Mouse (Mus musculus): ENCODE results near the gene Itpr2. TPM values are rescaled to one million over a fixed set of nuclear protein-coding genes. Genes with fewer than 3 reads are reported as not detected.

Gene Itpr2
- polyA plus RNA-seq, 1 experiment, result 2.6 TPM

DNA sequence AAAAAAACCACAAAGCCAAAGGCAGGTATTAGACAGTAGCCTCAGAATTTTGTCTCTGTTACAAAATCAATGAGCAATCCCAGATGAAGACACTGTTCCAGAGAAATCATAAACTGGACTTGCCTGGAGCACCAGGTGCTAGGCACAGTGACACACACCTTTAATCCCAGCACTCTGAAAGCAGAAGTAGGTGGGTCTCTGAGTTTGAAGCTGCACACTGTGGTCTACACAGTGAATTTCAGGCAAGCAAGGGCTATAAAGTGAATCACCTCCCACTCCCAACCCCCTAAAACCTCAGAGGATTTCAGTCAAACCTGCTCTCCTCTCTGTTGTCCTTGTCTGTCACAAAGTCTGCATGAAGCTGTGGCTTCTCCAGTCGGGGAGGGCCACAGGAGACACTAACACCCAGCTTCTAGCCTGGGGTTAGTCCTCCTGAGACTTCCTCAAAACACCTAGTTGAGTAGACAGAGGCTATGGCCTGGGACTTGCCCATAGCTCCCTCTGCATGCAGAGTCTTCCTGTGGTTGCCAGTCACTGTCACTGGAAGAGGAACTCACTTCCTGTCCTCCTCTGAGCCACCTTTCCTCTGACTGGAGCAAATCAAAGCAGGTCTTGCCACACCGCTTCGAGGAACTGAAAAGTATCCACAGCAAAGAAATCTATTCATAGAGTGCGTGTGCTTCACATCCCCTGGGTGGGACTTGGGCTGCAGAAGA, 394.7 kb downstream of the Itpr2 start:
- no peak overlapping the region for H3K4me3 ChIP-seq (ENCODE audit: insufficient read depth, poor library complexity, severe bottlenecking)
- no peaks in the 10 kb centered on the region for H3K79me2 ChIP-seq (ENCODE audit: control insufficient read depth, insufficient read depth)
- no peaks in the 10 kb centered on the region for H3K27me3 ChIP-seq (ENCODE audit: control insufficient read depth, insufficient read depth, insufficient read length)
- no peaks in the 10 kb centered on the region for H3K36me3 ChIP-seq (ENCODE audit: control insufficient read depth, insufficient read depth)
- TF ChIP-seq CTCF (IDR thresholded peaks at IDR 0.05; ENCODE audit: control insufficient read depth, insufficient read depth, insufficient read length) (no peak), USF1 (IDR thresholded peaks at IDR 0.05; ENCODE audit: low read depth) (no peak), MYOD1 (IDR thresholded peaks at IDR 0.05; ENCODE audit: control insufficient read depth, insufficient read length, low read depth) (no peak), CEBPB (IDR thresholded peaks at IDR 0.05; ENCODE audit: low read depth) (no peak), MAX (IDR thresholded peaks at IDR 0.05) (no peak)
- no peaks in the 10 kb centered on the region for H3K79me3 ChIP-seq (ENCODE audit: low read depth)
- H3ac ChIP-seq (ENCODE audit: control insufficient read depth, insufficient read length, low read depth), result no peak overlapping the region

DNA sequence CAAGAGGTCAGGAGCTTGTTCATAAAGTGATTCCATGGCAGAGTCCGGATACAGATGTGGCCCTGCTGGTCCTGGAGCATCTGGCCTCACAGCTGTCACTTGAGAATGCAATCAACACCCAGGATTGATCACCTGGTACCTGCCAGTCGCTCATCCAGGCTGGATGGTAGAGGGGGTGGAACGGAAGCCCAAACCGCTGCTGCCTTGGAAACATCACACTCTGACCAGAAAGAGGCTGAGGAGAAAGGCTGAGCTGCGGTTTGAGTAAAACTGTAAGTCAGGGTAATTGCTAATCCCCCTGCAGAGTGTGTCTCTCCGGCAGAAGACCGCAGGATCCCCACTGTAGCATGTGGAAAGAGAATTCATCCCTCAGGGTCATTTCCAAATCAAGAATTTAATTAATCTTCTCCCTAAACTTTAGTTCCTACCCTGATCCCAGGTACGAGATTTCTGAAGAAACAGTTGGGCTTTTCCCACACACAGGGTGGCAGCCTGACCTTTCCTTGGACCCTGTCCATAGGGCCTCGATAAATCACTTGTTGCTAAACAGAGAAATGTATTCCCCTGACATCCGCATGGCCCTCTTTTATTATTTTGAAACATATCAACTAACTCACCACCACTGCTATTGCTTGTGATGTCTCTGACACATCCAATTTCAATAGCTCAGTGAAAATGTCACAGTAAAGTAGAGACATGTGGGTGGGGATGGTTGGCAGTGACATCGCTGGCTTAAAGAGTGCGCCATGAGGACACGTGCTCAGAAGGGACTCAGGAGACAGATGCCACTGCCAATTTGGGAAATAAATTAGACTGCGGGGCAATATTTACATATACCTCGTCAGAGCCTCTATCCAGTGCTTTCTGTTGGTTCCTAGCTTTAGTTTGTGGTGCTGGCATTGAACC, 418.7 kb downstream of the Itpr2 start:
- no peak overlapping the region for H3K4me3 ChIP-seq (ENCODE audit: insufficient read depth, poor library complexity, severe bottlenecking)
- no peaks in the 10 kb centered on the region for H3K36me3 ChIP-seq (ENCODE audit: control insufficient read depth, insufficient read depth)
- no peaks in the 10 kb centered on the region for H3K27me3 ChIP-seq (ENCODE audit: control insufficient read depth, insufficient read depth, insufficient read length)
- H3K79me3 ChIP-seq (ENCODE audit: low read depth), result no peaks in the 10 kb centered on the region
- no peaks in the 10 kb centered on the region for H3K79me2 ChIP-seq (ENCODE audit: control insufficient read depth, insufficient read depth)
- no peak for TF ChIP-seq MAX (IDR thresholded peaks at IDR 0.05)
- TF ChIP-seq CEBPB (IDR thresholded peaks at IDR 0.05; ENCODE audit: low read depth), result no peak
- no peak for TF ChIP-seq CTCF (IDR thresholded peaks at IDR 0.05; ENCODE audit: control insufficient read depth, insufficient read depth, insufficient read length)
- TF ChIP-seq USF1 (IDR thresholded peaks at IDR 0.05; ENCODE audit: low read depth), result no peak
- no peak for TF ChIP-seq FOSL1 (IDR thresholded peaks at IDR 0.05; ENCODE audit: insufficient read depth, low read length, poor library complexity, severe bottlenecking)
- TF ChIP-seq MYOG (IDR thresholded peaks at IDR 0.05; ENCODE audit: control insufficient read depth, extremely low read depth, insufficient read length), result no peak
- TF ChIP-seq MYOD1 (IDR thresholded peaks at IDR 0.05; ENCODE audit: control insufficient read depth, insufficient read length, low read depth), result no peak
- H3ac ChIP-seq (ENCODE audit: control insufficient read depth, insufficient read length, low read depth), result no peak overlapping the region

- no peaks in the 10 kb centered on the region for H3K36me3 ChIP-seq (ENCODE audit: control insufficient read depth, insufficient read depth)
- no peaks in the 10 kb centered on the region for H3K79me3 ChIP-seq (ENCODE audit: low read depth)
- H3K79me2 ChIP-seq (ENCODE audit: control insufficient read depth, insufficient read depth), result no peaks in the 10 kb centered on the region
- H3K4me3 ChIP-seq (ENCODE audit: insufficient read depth, poor library complexity, severe bottlenecking), result no peak overlapping the region
- no peak overlapping the region for H3ac ChIP-seq (ENCODE audit: control insufficient read depth, insufficient read length, low read depth)
- H3K27me3 ChIP-seq (ENCODE audit: control insufficient read depth, insufficient read depth, insufficient read length), result no peaks in the 10 kb centered on the region
- TF ChIP-seq MYOG (IDR thresholded peaks at IDR 0.05; ENCODE audit: control insufficient read depth, extremely low read depth, insufficient read length) (no peak), FOSL1 (IDR thresholded peaks at IDR 0.05; ENCODE audit: insufficient read depth, low read length, poor library complexity, severe bottlenecking) (no peak), MAX (IDR thresholded peaks at IDR 0.05) (no peak), CTCF (IDR thresholded peaks at IDR 0.05; ENCODE audit: control insufficient read depth, insufficient read depth, insufficient read length) (no peak), CEBPB (IDR thresholded peaks at IDR 0.05; ENCODE audit: low read depth) (no peak), USF1 (IDR thresholded peaks at IDR 0.05; ENCODE audit: low read depth) (no peak), MYOD1 (IDR thresholded peaks at IDR 0.05; ENCODE audit: control insufficient read depth, insufficient read length, low read depth) (no peak)
These were observed 419.5 kb downstream of the Itpr2 start for GRCm38 (mm10) chr6:146082476-146082875.

DNA sequence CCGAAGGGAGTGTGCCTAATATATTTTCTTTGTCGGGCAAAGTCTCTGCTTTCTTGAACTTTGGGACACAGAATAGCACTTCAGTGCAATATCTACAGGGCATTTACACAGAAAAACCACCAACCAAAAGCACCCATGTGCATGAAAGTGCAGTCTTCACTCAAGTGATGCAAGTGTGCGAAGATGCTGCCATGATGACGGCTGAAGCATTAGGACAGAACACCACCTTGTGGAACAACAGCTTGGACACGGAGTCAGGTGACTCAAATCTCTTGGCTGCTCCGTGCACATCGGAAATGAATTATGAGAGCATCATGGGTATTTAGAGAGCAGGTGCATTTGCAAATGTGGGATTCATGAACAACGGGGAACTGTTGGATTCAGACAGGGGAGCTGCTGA, 420.4 kb downstream of the Itpr2 start:
- Histone ChIP-seq H3K36me3 (ENCODE audit: control insufficient read depth, insufficient read depth) (no peaks in the 10 kb centered on the region), H3K4me3 (ENCODE audit: insufficient read depth, poor library complexity, severe bottlenecking) (no peak overlapping the region), H3ac (ENCODE audit: control insufficient read depth, insufficient read length, low read depth) (no peak overlapping the region), H3K79me3 (ENCODE audit: low read depth) (no peaks in the 10 kb centered on the region), H3K79me2 (ENCODE audit: control insufficient read depth, insufficient read depth) (no peaks in the 10 kb centered on the region), H3K27me3 (ENCODE audit: control insufficient read depth, insufficient read depth, insufficient read length) (no peaks in the 10 kb centered on the region)
- TF ChIP-seq MYOD1 (IDR thresholded peaks at IDR 0.05; ENCODE audit: control insufficient read depth, insufficient read length, low read depth), result no peak
- no peak for TF ChIP-seq CTCF (IDR thresholded peaks at IDR 0.05; ENCODE audit: control insufficient read depth, insufficient read depth, insufficient read length)
- TF ChIP-seq CEBPB (IDR thresholded peaks at IDR 0.05; ENCODE audit: low read depth), result no peak
- no peak for TF ChIP-seq MAX (IDR thresholded peaks at IDR 0.05)
- TF ChIP-seq USF1 (IDR thresholded peaks at IDR 0.05; ENCODE audit: low read depth), result no peak
- TF ChIP-seq MYOG (IDR thresholded peaks at IDR 0.05; ENCODE audit: control insufficient read depth, extremely low read depth, insufficient read length), result no peak
- no peak for TF ChIP-seq FOSL1 (IDR thresholded peaks at IDR 0.05; ENCODE audit: insufficient read depth, low read length, poor library complexity, severe bottlenecking)

- H3ac ChIP-seq (ENCODE audit: control insufficient read depth, insufficient read length, low read depth), result no peak overlapping the region
- TF ChIP-seq MYOG (IDR thresholded peaks at IDR 0.05; ENCODE audit: control insufficient read depth, extremely low read depth, insufficient read length) (no peak), MYOD1 (IDR thresholded peaks at IDR 0.05; ENCODE audit: control insufficient read depth, insufficient read length, low read depth) (no peak), CTCF (IDR thresholded peaks at IDR 0.05; ENCODE audit: control insufficient read depth, insufficient read depth, insufficient read length) (no peak), CEBPB (IDR thresholded peaks at IDR 0.05; ENCODE audit: low read depth) (no peak), USF1 (IDR thresholded peaks at IDR 0.05; ENCODE audit: low read depth) (no peak), FOSL1 (IDR thresholded peaks at IDR 0.05; ENCODE audit: insufficient read depth, low read length, poor library complexity, severe bottlenecking) (no peak), MAX (IDR thresholded peaks at IDR 0.05) (no peak)
- H3K36me3 ChIP-seq (ENCODE audit: control insufficient read depth, insufficient read depth), result no peaks in the 10 kb centered on the region
- no peak overlapping the region for H3K4me3 ChIP-seq (ENCODE audit: insufficient read depth, poor library complexity, severe bottlenecking)
- no peaks in the 10 kb centered on the region for H3K79me3 ChIP-seq (ENCODE audit: low read depth)
- no peaks in the 10 kb centered on the region for H3K27me3 ChIP-seq (ENCODE audit: control insufficient read depth, insufficient read depth, insufficient read length)
- no peaks in the 10 kb centered on the region for H3K79me2 ChIP-seq (ENCODE audit: control insufficient read depth, insufficient read depth)
These were observed 421.2 kb downstream of the Itpr2 start for GRCm38 (mm10) chr6:146080546-146081512.

Data from C2C12 (cell line).